Mouse (Mus musculus) gastrocnemius, adult 2 months (tissue): ENCODE data around the gene Csnka2ip. TPM values are rescaled to one million over a fixed set of nuclear protein-coding genes. Genes with fewer than 3 reads are reported as not detected.

Source experiments
- DNase-seq: peaks from one replicate; pipeline ENCODE4 v3.0.0; 2022
- H3K27ac ChIP-seq: fragments of 200-600 bp; 2 replicates; pipeline ENCODE4 v1.8.1; 2022; ENCODE audit warnings: mild to moderate bottlenecking
- H3K4me3 ChIP-seq: fragments of 200-600 bp; 2 replicates; pipeline ENCODE4 v1.8.1; 2022; ENCODE audit warnings: mild to moderate bottlenecking, moderate library complexity
- CTCF ChIP-seq: fragments of 200-600 bp; IDR thresholded peaks from 2 replicates; pipeline ENCODE4 v1.8.1; 2022; ENCODE audit warnings: antibody characterized with exemption, mild to moderate bottlenecking, moderate library complexity
- intact Hi-C: fragments of 180-260 bp; cut with DNase I; formaldehyde crosslinking; loops from one replicate; pipeline ENCODE4 v1.15.1; 2025
- total RNA-seq, 2 experiments: library from RNA; stranded (reverse); gene quantifications; 2 replicates each; pipeline ENCODE4 v1.2.3; 2021

Csnka2ip gene
- total RNA-seq, 2 experiments from 2014 or later: not detected

- intact Hi-C loops: no loop called here
- DNase-seq: no peak
- no peak overlapping the region for H3K4me3 ChIP-seq
- no peak overlapping the region for H3K27ac ChIP-seq
- TF ChIP-seq CTCF: no peak
Measured at GRCm38 (mm10) chr16:64558518-64558917, 43.7 kb downstream of the Csnka2ip start.

GRCm38 (mm10) chr16:64526883-64527282 lies 75.3 kb downstream of the Csnka2ip start:
- intact Hi-C loops: no loop called here
- no peak for DNase-seq
- no peak for TF ChIP-seq CTCF
- Histone ChIP-seq H3K4me3 (no peak overlapping the region), H3K27ac (no peak overlapping the region)

GRCm38 (mm10) chr16:64524051-64524645 lies 78.1 kb downstream of the Csnka2ip start:
- no peak for TF ChIP-seq CTCF
- no peak overlapping the region for H3K4me3 ChIP-seq
- no peak for DNase-seq
- no peak overlapping the region for H3K27ac ChIP-seq
- intact Hi-C loops: no loop called here

- intact Hi-C loops: no loop called here
- no peak for TF ChIP-seq CTCF
- H3K4me3 ChIP-seq: no peak overlapping the region
Measured at GRCm38 (mm10) chr16:64513423-64513822, 88.8 kb downstream of the Csnka2ip start.

More at GRCm38 (mm10) chr16:64513423-64513822, 88.8 kb downstream of the Csnka2ip start:
- DNase-seq: no peak
- H3K27ac ChIP-seq: no peak overlapping the region

Other genes starting within 250 kb of the Csnka2ip start
- 10 to 100 TPM; 52.9 to 55.0 TPM for gene 4930453N24Rik, start 168.8 kb upstream of the Csnka2ip start, total RNA-seq
- gene Zfp654, start 249.2 kb upstream of the Csnka2ip start, total RNA-seq: 10 to 100 TPM; 10.5 to 11.4 TPM
- gene Cggbp1, start 249.6 kb upstream of the Csnka2ip start, total RNA-seq: 10 to 100 TPM; 18.2 to 26.7 TPM